8 mouse cellular contexts compared by ENCODE assay signal in the genomic region with DNA sequence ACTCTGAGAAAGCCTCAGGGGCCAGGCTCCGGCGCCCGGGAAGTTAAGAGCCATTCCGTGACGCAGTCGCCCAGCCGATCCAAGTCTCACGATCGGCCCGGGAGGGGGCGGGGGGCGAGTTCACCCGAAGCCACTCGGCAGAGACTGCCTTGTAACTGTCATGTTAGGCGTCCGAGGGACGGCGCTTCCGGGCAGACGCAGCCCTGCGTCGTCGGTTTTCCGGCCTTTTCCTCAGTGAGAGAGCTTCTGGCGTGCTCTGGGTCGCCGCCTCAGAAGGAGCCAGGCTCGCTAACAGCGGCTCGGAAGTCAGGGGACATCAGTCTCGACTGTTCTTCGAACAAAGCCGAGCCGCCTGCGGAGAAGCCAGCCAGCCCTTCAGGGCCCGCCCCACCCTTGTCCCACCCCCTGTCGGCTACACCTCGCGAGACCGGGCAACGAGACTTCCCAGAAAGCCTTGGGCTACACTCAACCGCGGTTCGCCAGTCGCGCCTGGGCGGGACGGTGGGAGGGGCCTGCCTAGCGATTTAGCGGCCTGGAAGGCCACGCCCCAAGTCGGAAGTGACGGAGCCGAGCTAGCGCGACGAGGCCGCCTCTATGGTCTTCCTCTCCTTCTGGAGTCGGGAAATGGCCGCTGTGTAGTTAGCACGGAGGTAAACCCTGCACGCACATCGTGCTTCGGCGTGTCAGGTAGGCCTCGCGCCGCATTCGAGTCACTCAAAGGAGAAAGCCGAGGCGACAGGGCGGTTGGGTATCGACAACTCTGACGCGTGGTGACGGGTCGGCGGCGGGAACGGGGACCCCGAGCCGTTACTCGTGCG. TPM values are rescaled to one million over a fixed set of nuclear protein-coding genes. Genes with fewer than 3 reads are reported as not detected.
A peak's percentile ranks its signal among the peaks of the same experiment; 100 is the strongest.
DNase-seq lines count a peak whose midpoint lies in the region; ATAC-seq and TF ChIP-seq lines count a peak whose summit lies in the region.

A gene (plus strand): TSS at position 552 of the 818 bp plus-strand sequence.

- peak within 1 kb of the TSS; percentile 96 for H3K27ac ChIP-seq in bone marrow macrophage, adult 2 months (ENCODE audit: insufficient read depth, low read depth, low read length)
- H3K27ac ChIP-seq in embryonic fibroblast, embryonic 13.5 days (ENCODE audit: insufficient read depth, low read length), result peak within 1 kb of the TSS; percentile 97
- peak within 1 kb of the TSS; percentile 100 for H3K27ac ChIP-seq in kidney, embryonic 14.5 days (ENCODE audit: low read depth, low read length)
- H3K27ac ChIP-seq in limb, embryonic 15.5 days, result peak within 1 kb of the TSS; percentile 100

- DNase-seq in A20 (ENCODE audit: low read depth, low spot score), result peak; percentile 99
- DNase-seq in heart, adult 9 months (ENCODE audit: low spot score in 2 of 2), result peak; percentile 99
- DNase-seq in monocyte, adult 2 months (ENCODE audit: low read depth in 1 of 2, low spot score in 2 of 2), result peak; percentile 99
- peak; percentile 100 for DNase-seq in spleen, postnatal 36 days (ENCODE audit: low spot score in 2 of 2)

- H3K4me1 ChIP-seq in bone marrow macrophage, adult 2 months (ENCODE audit: control insufficient read depth, insufficient read depth, low read length), result peaks cover 7% of the 10 kb centered on the region
- H3K4me1 ChIP-seq in embryonic fibroblast, embryonic 13.5 days (ENCODE audit: control insufficient read depth, insufficient read depth, low read length), result peaks cover 6% of the 10 kb centered on the region
- H3K4me1 ChIP-seq in kidney, embryonic 14.5 days (ENCODE audit: control insufficient read depth, insufficient read depth, low read length), result peaks cover 15% of the 10 kb centered on the region; the same call in 1 of the 2 replicates
- H3K4me1 ChIP-seq in limb, embryonic 15.5 days, result peaks cover 15% of the 10 kb centered on the region

- H3K9ac ChIP-seq in kidney, embryonic 14.5 days (ENCODE audit: low read depth, low read length), result peak within 1 kb of the TSS; percentile 97
- H3K9ac ChIP-seq in limb, embryonic 15.5 days, result peak within 1 kb of the TSS; percentile 95

- TF ChIP-seq CTCF in bone marrow macrophage, adult 2 months (IDR thresholded peaks at IDR 0.05; ENCODE audit: low read depth, low read length), result no peak
- TF ChIP-seq CTCF in embryonic fibroblast, embryonic 13.5 days (IDR thresholded peaks at IDR 0.05; ENCODE audit: borderline replicate concordance, insufficient read depth, low read length), result no peak

- H3K4me2 ChIP-seq in kidney, embryonic 14.5 days (replicated peaks; ENCODE audit: low read depth, low read length), result peak within 1 kb of the TSS; percentile 77
- H3K4me2 ChIP-seq in limb, embryonic 15.5 days, result peak within 1 kb of the TSS; percentile 57

- no peaks in the 10 kb centered on the region for H3K9me3 ChIP-seq in kidney, embryonic 14.5 days (ENCODE audit: control insufficient read depth, low read length)
- H3K9me3 ChIP-seq in limb, embryonic 15.5 days, result no peaks in the 10 kb centered on the region

- H3K27me3 ChIP-seq in kidney, embryonic 14.5 days (ENCODE audit: control insufficient read depth, insufficient read depth, low read length), result no peaks in the 10 kb centered on the region
- H3K27me3 ChIP-seq in limb, embryonic 15.5 days, result no peaks in the 10 kb centered on the region

- H3K4me3 ChIP-seq in bone marrow macrophage, adult 2 months (ENCODE audit: insufficient read depth, low read length), result peak within 1 kb of the TSS; percentile 90
- peak within 1 kb of the TSS; percentile 78 for H3K4me3 ChIP-seq in embryonic fibroblast, embryonic 13.5 days (ENCODE audit: insufficient read depth, low read length)
- peak within 1 kb of the TSS; percentile 86 for H3K4me3 ChIP-seq in kidney, embryonic 14.5 days (ENCODE audit: low read length)
- peak within 1 kb of the TSS; percentile 70 for H3K4me3 ChIP-seq in limb, embryonic 15.5 days

- ATAC-seq in kidney, embryonic 14.5 days (ENCODE audit: low FRiP score, low TSS enrichment), result peak; percentile 99
- ATAC-seq in limb, embryonic 15.5 days (ENCODE audit: insufficient number of reproducible peaks, low FRiP score, low TSS enrichment, low read depth), result peak; percentile 99

- WGBS in kidney, embryonic 14.5 days, result under 1% methylated on average over 83 of the region's 84 CpGs
- under 1% methylated on average over 84 of the region's 84 CpGs for WGBS in limb, embryonic 15.5 days

- TF ChIP-seq POLR2A in bone marrow macrophage, adult 2 months (IDR thresholded peaks at IDR 0.05; ENCODE audit: borderline replicate concordance, low read depth, low read length), result no peak
- TF ChIP-seq POLR2A in embryonic fibroblast, embryonic 13.5 days (IDR thresholded peaks at IDR 0.05; ENCODE audit: low read depth, low read length), result peak; percentile 83

- peaks cover 4% of the 10 kb centered on the region; the same call in 1 of the 2 replicates for H3K36me3 ChIP-seq in kidney, embryonic 14.5 days (ENCODE audit: control insufficient read depth, insufficient read depth, low read length)
- H3K36me3 ChIP-seq in limb, embryonic 15.5 days, result no peaks in the 10 kb centered on the region

RNA-seq across cellular contexts. Expression of the gene that starts here (rescaled TPM):
- polyA plus RNA-seq in bone marrow macrophage, adult 2 months (2012; ENCODE audit: insufficient read depth, insufficient read length, missing spikeins), result 136 and 169 TPM in 2 replicates
- polyA plus RNA-seq in embryonic fibroblast, embryonic 13.5 days (2011; ENCODE audit: insufficient read length, low read depth, missing spikeins), result 165 and 180 TPM in 2 replicates
- polyA plus RNA-seq in kidney, embryonic 14.5 days (2014; fragmentation: Nextera tagmentation; extraction: Ambion mirVana), result 115 and 168 TPM in 2 replicates
- polyA plus RNA-seq in limb, embryonic 15.5 days (2015; fragmentation: Nextera tagmentation; extraction: Ambion mirVana), result 108 and 112 TPM in 2 replicates

Comparison
In these comparisons a context has a peak if more than half of its experiments do, and no peak if none do; other contexts are left out.
1. Peak in every context shown above with its lines: DNase-seq, ATAC-seq, H3K4me3 ChIP-seq and H3K27ac ChIP-seq.